Mouse (Mus musculus): ENCODE data around the gene Stat5a.

- TF ChIP-seq POLR2A (IDR thresholded peaks at IDR 0.05; ENCODE audit: insufficient read depth, low read length) (no peak), CTCF (IDR thresholded peaks at IDR 0.05; ENCODE audit: low read depth, low read length) (no peak), EP300 (IDR thresholded peaks at IDR 0.05; ENCODE audit: insufficient read depth, low read depth, low read length) (no peak)
Observed at GRCm38 (mm10) chr11:100890481-100890880, 31.3 kb downstream of the Stat5a start.

Data from ES-Bruce4 (cell line).